Mouse (Mus musculus) hindbrain, postnatal 0 days (tissue): ENCODE data around the gene Mgat4a. TPM values are rescaled to one million over a fixed set of nuclear protein-coding genes. Genes with fewer than 3 reads are reported as not detected.

Experiments used
- ATAC-seq: fragments of 200-750 bp; cut with Nextera tagmentation; 2 replicates; pipeline ENCODE4 v1.8.0; 2017; ENCODE audit warnings: mild to moderate bottlenecking, moderate TSS enrichment, moderate library complexity
- DNase-seq: peaks from one replicate; pipeline ENCODE4 v3.0.0-alpha.2; 2015; ENCODE audit warnings: low spot score
- H3K27ac ChIP-seq: fragments of 300-500 bp; sonication (generic); 2 replicates; pipeline ENCODE4 v1.5.1; 2014; ENCODE audit warnings: mild to moderate bottlenecking
- H3K27me3 ChIP-seq: fragments of 300-500 bp; sonication (generic); 2 replicates; pipeline ENCODE4 v1.6.1; 2014; ENCODE audit warnings: low read length, mixed read lengths; ENCODE audit not compliant: insufficient read depth
- H3K36me3 ChIP-seq: fragments of 300-500 bp; sonication (generic); 2 replicates; pipeline ENCODE4 v1.6.1; 2014; ENCODE audit warnings: low read length, mixed read lengths; ENCODE audit not compliant: insufficient read depth
- H3K4me1 ChIP-seq: fragments of 300-500 bp; sonication (generic); 2 replicates; pipeline ENCODE4 v1.6.1; 2014; ENCODE audit warnings: antibody characterized with exemption, low read length, mixed read lengths; ENCODE audit not compliant: insufficient read depth
- H3K4me2 ChIP-seq: fragments of 300-500 bp; sonication (generic); 2 replicates; pipeline ENCODE4 v1.6.1; 2014; ENCODE audit warnings: low read depth, mild to moderate bottlenecking, low read length, moderate library complexity, mixed read lengths
- H3K4me3 ChIP-seq: fragments of 300-500 bp; sonication (generic); 2 replicates; pipeline ENCODE4 v1.5.1; 2014; ENCODE audit warnings: low read length
- H3K9ac ChIP-seq: fragments of 300-500 bp; sonication (generic); replicated peaks from 2 replicates; pipeline ENCODE4 v1.6.1; 2014; ENCODE audit warnings: mild to moderate bottlenecking, low read length, moderate library complexity, mixed read lengths
- H3K9me3 ChIP-seq: fragments of 300-500 bp; sonication (generic); 2 replicates; pipeline ENCODE4 v1.6.1; 2016; ENCODE audit warnings: low read length, mixed read lengths
- CTCF ChIP-seq: IDR thresholded peaks from 2 replicates; pipeline ENCODE4 v1.5.1; 2016; ENCODE audit warnings: antibody characterized with exemption, control low read depth, low read depth
- WGBS: fragments of 180-500 bp; shearing (Covaris S2); extraction: QIAGEN DNeasy Blood & Tissue Kit; methylation state at CpG from one replicate; pipeline ENCODE4 v1.1.7; 2014; 5-methylcytosine and 5-hydroxymethylcytosine counted together
- polyA plus RNA-seq: library from polyadenylated mRNA; unstranded; fragments of >200 nt; fragmentation: Nextera tagmentation; extraction: Ambion mirVana; gene quantifications from 2 replicates; pipeline ENCODE4 v1.2.1, GENCODE M21; 2015
- total RNA-seq: library from RNA; depleted of rRNA; stranded (reverse); fragments of >200 nt; gene quantifications from 2 replicates; pipeline ENCODE4 v1.2.3, GENCODE M21; 2014

The Mgat4a gene
- total and polyA plus RNA-seq, 2 experiments from 2014 or later, result 10.5 to 20.0 TPM

- H3K27me3 ChIP-seq, result no peaks in the 10 kb centered on the region
- ATAC-seq, result no peak
- H3K4me3 ChIP-seq, result no peak overlapping the region
- H3K9me3 ChIP-seq, result no peaks in the 10 kb centered on the region
- no peak overlapping the region for H3K27ac ChIP-seq
- 89% methylated on average over 1 of the region's 1 CpGs for WGBS
- H3K4me2 ChIP-seq, result no peak overlapping the region
- no peak for TF ChIP-seq CTCF
- peaks cover 3% of the 10 kb centered on the region; the same call in 1 of the 2 replicates for H3K4me1 ChIP-seq
- no peak overlapping the region for H3K9ac ChIP-seq
- DNase-seq, result no peak
- no peaks in the 10 kb centered on the region for H3K36me3 ChIP-seq
Observed at GRCm38 (mm10) chr1:37568379-37568778, 27.6 kb upstream of the Mgat4a start.

- 85% methylated on average over 4 of the region's 4 CpGs for WGBS
- H3K27ac ChIP-seq, result no peak overlapping the region
- no peak overlapping the region for H3K4me3 ChIP-seq
- H3K9ac ChIP-seq, result no peak overlapping the region
- TF ChIP-seq CTCF, result no peak
- no peaks in the 10 kb centered on the region for H3K27me3 ChIP-seq
- no peaks in the 10 kb centered on the region for H3K36me3 ChIP-seq
- ATAC-seq (no peak), DNase-seq (no peak)
- H3K9me3 ChIP-seq, result no peaks in the 10 kb centered on the region
- no peak overlapping the region for H3K4me2 ChIP-seq
- H3K4me1 ChIP-seq, result no peaks in the 10 kb centered on the region
Observed at GRCm38 (mm10) chr1:37566754-37567153, 25.9 kb upstream of the Mgat4a start.

- Histone ChIP-seq H3K4me1 (no peaks in the 10 kb centered on the region), H3K9me3 (no peaks in the 10 kb centered on the region), H3K4me2 (no peak overlapping the region), H3K4me3 (no peak overlapping the region), H3K36me3 (no peaks in the 10 kb centered on the region), H3K27ac (no peak overlapping the region), H3K9ac (no peak overlapping the region), H3K27me3 (no peaks in the 10 kb centered on the region)
- no peak for TF ChIP-seq CTCF
- WGBS, result 79% methylated on average over 2 of the region's 2 CpGs
- no peak for ATAC-seq
- no peak for DNase-seq
Observed at GRCm38 (mm10) chr1:37566344-37566743, 25.5 kb upstream of the Mgat4a start.

GRCm38 (mm10) chr1:37565396-37565795 lies 24.6 kb upstream of the Mgat4a start:
- 0 out of 2 replicates have a peak, but pooled peaks cover 3% of the 10 kb centered on the region for H3K4me1 ChIP-seq
- no peak overlapping the region for H3K9ac ChIP-seq
- no peaks in the 10 kb centered on the region for H3K36me3 ChIP-seq
- H3K9me3 ChIP-seq, result no peaks in the 10 kb centered on the region
- ATAC-seq (peak; percentile 45; the same call in 1 of the 2 replicates), DNase-seq (peak; percentile 50)
- 9% methylated on average over 6 of the region's 6 CpGs for WGBS
- no peaks in the 10 kb centered on the region for H3K27me3 ChIP-seq
- no peak for TF ChIP-seq CTCF
- no peak overlapping the region for H3K4me2 ChIP-seq
- H3K27ac ChIP-seq, result no peak overlapping the region
- no peak overlapping the region for H3K4me3 ChIP-seq

GRCm38 (mm10) chr1:37561955-37562354 lies 21.1 kb upstream of the Mgat4a start:
- DNase-seq (no peak), ATAC-seq (no peak)
- Histone ChIP-seq H3K27me3 (no peaks in the 10 kb centered on the region), H3K4me3 (no peak overlapping the region), H3K4me1 (0 out of 2 replicates have a peak, but pooled peaks cover 3% of the 10 kb centered on the region), H3K36me3 (no peaks in the 10 kb centered on the region), H3K9me3 (no peaks in the 10 kb centered on the region), H3K4me2 (no peak overlapping the region), H3K27ac (no peak overlapping the region), H3K9ac (no peak overlapping the region)
- WGBS, result 88% methylated on average over 3 of the region's 3 CpGs
- TF ChIP-seq CTCF, result no peak

GRCm38 (mm10) chr1:37560356-37560755 lies 19.5 kb upstream of the Mgat4a start:
- no peak for ATAC-seq
- no peaks in the 10 kb centered on the region for H3K27me3 ChIP-seq
- no peak for TF ChIP-seq CTCF
- no peak overlapping the region for H3K4me3 ChIP-seq
- no peaks in the 10 kb centered on the region for H3K9me3 ChIP-seq
- H3K36me3 ChIP-seq, result no peaks in the 10 kb centered on the region
- H3K9ac ChIP-seq, result no peak overlapping the region
- DNase-seq, result peak; percentile 70
- no peak overlapping the region for H3K27ac ChIP-seq
- H3K4me1 ChIP-seq, result 0 out of 2 replicates have a peak, but pooled peaks cover 3% of the 10 kb centered on the region
- no peak overlapping the region for H3K4me2 ChIP-seq
- WGBS, result 42% methylated on average over 4 of the region's 4 CpGs

- no peak for TF ChIP-seq CTCF
- ATAC-seq, result no peak
Observed at GRCm38 (mm10) chr1:37551986-37552385, 11.2 kb upstream of the Mgat4a start.

More at GRCm38 (mm10) chr1:37551986-37552385, 11.2 kb upstream of the Mgat4a start:
- Histone ChIP-seq H3K36me3 (no peaks in the 10 kb centered on the region), H3K9me3 (no peaks in the 10 kb centered on the region), H3K4me2 (no peak overlapping the region), H3K27ac (no peak overlapping the region), H3K4me3 (no peak overlapping the region), H3K4me1 (no peaks in the 10 kb centered on the region), H3K9ac (no peak overlapping the region), H3K27me3 (no peaks in the 10 kb centered on the region)
- peak; percentile 23 for DNase-seq
- WGBS, result 73% methylated on average over 7 of the region's 7 CpGs
